Mouse (Mus musculus) liver, embryonic 14.5 days (tissue): Measurements from ENCODE around the gene Olfr545.

Source experiments
- CTCF ChIP-seq: IDR thresholded peaks from 2 replicates; pipeline ENCODE4 v1.5.1; 2016; ENCODE audit warnings: antibody characterized with exemption, low read depth, control low read depth
- EP300 ChIP-seq: IDR thresholded peaks from 2 replicates; pipeline ENCODE4 v1.6.1; 2016; ENCODE audit warnings: antibody characterized with exemption, low read depth

DNA sequence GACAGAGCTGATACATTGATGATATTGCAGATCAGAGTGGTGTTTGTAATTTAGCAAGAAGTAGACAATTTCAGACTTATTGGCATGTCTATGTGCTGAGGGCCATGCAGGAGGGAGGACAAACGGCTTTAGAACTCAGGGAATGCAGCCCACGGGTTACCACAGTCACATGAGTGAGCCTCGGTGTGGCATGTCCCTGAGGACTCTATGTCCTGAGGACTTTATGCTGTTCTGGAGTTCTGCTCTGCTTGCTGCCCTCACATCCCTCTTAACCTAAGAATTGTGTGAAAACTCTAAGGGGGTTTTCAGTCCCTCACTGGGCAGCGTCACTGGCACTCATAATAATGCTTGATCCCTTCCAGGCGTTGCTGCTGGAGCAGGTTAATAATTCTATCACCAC is 26.7 kb downstream of the Olfr545 start:
- TF ChIP-seq CTCF, result no peak
- no peak for TF ChIP-seq EP300
